Mouse (Mus musculus) large intestine, adult 2 months (tissue): ENCODE results near the gene Cela3a. TPM values are rescaled to one million over a fixed set of nuclear protein-coding genes. Genes with fewer than 3 reads are reported as not detected.

Experiments
- DNase-seq: peaks from one replicate; pipeline ENCODE4 v3.0.0-alpha.2; 2012; ENCODE audit warnings: low read depth, low spot score
- WGBS: fragments of 180-500 bp; shearing (Covaris S2); methylation state at CpG from one replicate; pipeline ENCODE4 v1.1.7; 2018; 5-methylcytosine and 5-hydroxymethylcytosine counted together
- polyA plus RNA-seq: library from polyadenylated mRNA; depleted of rRNA; stranded (reverse); fragments of >200 nt; gene quantifications from 2 replicates; pipeline ENCODE4 v1.2.3, GENCODE M21; 2012

The Cela3a gene
- polyA plus RNA-seq, 1 experiment, result not detected

GRCm38 (mm10) chr4:137375314-137376278, 34.0 kb downstream of the Cela3a start:
- no peak for DNase-seq
- WGBS, result 71% methylated on average over 19 of the region's 19 CpGs

- WGBS, result 44% methylated on average over 6 of the region's 6 CpGs
- DNase-seq, result no peak
Observed at GRCm38 (mm10) chr4:137373711-137374110, 35.9 kb downstream of the Cela3a start.

- DNase-seq, result no peak
- WGBS, result 36% methylated on average over 16 of the region's 16 CpGs
Observed at GRCm38 (mm10) chr4:137371596-137372523, 37.7 kb downstream of the Cela3a start.

GRCm38 (mm10) chr4:137369954-137370750, 39.4 kb downstream of the Cela3a start:
- no peak for DNase-seq
- 8% methylated on average over 28 of the region's 29 CpGs for WGBS

GRCm38 (mm10) chr4:137368198-137368597, 41.4 kb downstream of the Cela3a start:
- DNase-seq, result no peak
- 6% methylated on average over 1 of the region's 1 CpGs for WGBS

- no peak for DNase-seq
- WGBS, result 14% methylated on average over 5 of the region's 5 CpGs
Observed at GRCm38 (mm10) chr4:137367275-137368088, 42.1 kb downstream of the Cela3a start.

GRCm38 (mm10) chr4:137366097-137366496, 43.5 kb downstream of the Cela3a start:
- DNase-seq, result no peak
- 88% methylated on average over 4 of the region's 4 CpGs for WGBS

- WGBS, result 84% methylated on average over 19 of the region's 19 CpGs
- DNase-seq, result no peak
Observed at GRCm38 (mm10) chr4:137365356-137366062, 44.1 kb downstream of the Cela3a start.

GRCm38 (mm10) chr4:137364826-137365225, 44.8 kb downstream of the Cela3a start:
- WGBS, result 86% methylated on average over 6 of the region's 6 CpGs
- no peak for DNase-seq

- 48% methylated on average over 3 of the region's 3 CpGs for WGBS
- no peak for DNase-seq
Observed at GRCm38 (mm10) chr4:137360996-137361395, 48.6 kb downstream of the Cela3a start.

- 51% methylated on average over 14 of the region's 14 CpGs for WGBS
- DNase-seq, result no peak
Observed at GRCm38 (mm10) chr4:137358291-137359002, 51.1 kb downstream of the Cela3a start.

GRCm38 (mm10) chr4:137357517-137358254, 51.9 kb downstream of the Cela3a start, which contains the start of gene Cdc42:
TSS of gene Cdc42 (minus strand) at chr4:137357720.
- under 1% methylated on average over 44 of the region's 44 CpGs for WGBS
- peak; percentile 84 for DNase-seq

- 1% methylated on average over 84 of the region's 90 CpGs for WGBS
- DNase-seq, result no peak
Observed at GRCm38 (mm10) chr4:137356674-137357510, 52.7 kb downstream of the Cela3a start.
